Mouse (Mus musculus) embryonic stem cell, embryonic (primary cell): Measurements from ENCODE around the gene Esp38.
"Not testable (repeated sequence)": the region's sequence is repeated elsewhere in the genome, so short reads cannot be mapped to it uniquely, and the experiment has no call there.

Source experiments
- CTCF ChIA-PET, 4 experiments: fragments of 300-600 bp in 2 of 4; fragments of 350-600 bp in 2 of 4; sonication (Branson Sonifier 250); formaldehyde crosslinking; loops; one replicate each; lab custom pipeline; 2022; ENCODE audit warnings: inconsistent platforms in 2 of 4; lab: Charles Lee
- POLR2A ChIA-PET, 4 experiments: fragments of 300-600 bp in 2 of 4; fragments of 350-600 bp in 2 of 4; sonication (Branson Sonifier 250); formaldehyde crosslinking; loops; one replicate each; lab custom pipeline; 2022; ENCODE audit warnings: antibody characterized with exemption in 4 of 4, inconsistent platforms in 1 of 4; lab: Charles Lee

The Esp38 gene

DNA sequence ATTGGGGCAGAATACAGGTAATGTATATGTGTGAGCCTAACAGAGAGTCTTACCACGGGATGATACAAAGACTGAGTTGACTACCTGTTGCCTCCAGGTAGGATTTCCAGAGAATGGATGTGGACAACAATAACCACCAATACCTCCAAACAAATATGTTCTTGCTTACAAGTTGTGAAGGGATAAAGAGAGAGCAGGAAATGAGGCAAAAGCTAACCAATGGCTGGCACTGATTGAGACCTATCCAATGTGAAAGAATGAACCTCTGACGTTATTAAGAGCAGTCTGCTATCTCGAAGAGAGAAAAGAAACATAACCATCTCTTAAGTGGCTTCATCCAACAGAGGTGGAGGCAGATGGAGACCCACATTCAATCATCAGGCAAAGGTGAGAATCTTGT is at the start of gene Esp38:
TSS of gene Esp38 (plus strand) at position 301 of the 400 bp plus-strand sequence.
- ChIA-PET POLR2A (no interaction called here), CTCF (no interaction called here)

- POLR2A ChIA-PET, CTCF ChIA-PET: not testable (repeated sequence)
These were observed 47.3 kb upstream of the Esp38 start for GRCm38 (mm10) chr17:39902928-39903545.
